Mouse (Mus musculus): ENCODE measurements around the gene Tsga10ip.

DNA sequence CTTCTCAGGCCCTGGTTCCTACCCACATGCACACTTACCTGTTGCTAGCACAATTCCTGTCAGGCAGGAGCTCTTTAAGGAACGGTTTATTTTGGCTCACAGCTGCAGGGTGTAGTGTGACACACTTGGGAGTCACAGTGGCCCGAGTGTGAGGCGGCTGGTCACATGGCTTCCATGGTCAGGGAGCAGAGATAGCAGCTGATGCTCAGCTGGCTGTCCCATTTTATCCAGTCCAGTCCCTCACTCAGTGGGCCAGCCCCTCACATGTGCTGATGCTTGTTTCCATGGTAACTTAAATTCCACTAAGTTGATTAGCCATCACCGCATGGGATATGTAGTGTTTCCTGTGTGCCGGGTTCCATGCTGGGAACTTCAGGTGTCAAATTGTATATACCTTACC, 9.6 kb upstream of the Tsga10ip start:
- no peak for TF ChIP-seq CTCF (IDR thresholded peaks at IDR 0.05; ENCODE audit: low read depth)
- TF ChIP-seq EP300 (IDR thresholded peaks at IDR 0.05; ENCODE audit: low read depth): no peak

All from liver, postnatal 0 days (tissue).